Mouse (Mus musculus): Measurements from ENCODE around the gene Nup214. TPM values are rescaled to one million over a fixed set of nuclear protein-coding genes. Genes with fewer than 3 reads are reported as not detected.

Nup214 gene
- polyA plus RNA-seq, 1 experiment from 2014 or later: 55.1 TPM

DNA sequence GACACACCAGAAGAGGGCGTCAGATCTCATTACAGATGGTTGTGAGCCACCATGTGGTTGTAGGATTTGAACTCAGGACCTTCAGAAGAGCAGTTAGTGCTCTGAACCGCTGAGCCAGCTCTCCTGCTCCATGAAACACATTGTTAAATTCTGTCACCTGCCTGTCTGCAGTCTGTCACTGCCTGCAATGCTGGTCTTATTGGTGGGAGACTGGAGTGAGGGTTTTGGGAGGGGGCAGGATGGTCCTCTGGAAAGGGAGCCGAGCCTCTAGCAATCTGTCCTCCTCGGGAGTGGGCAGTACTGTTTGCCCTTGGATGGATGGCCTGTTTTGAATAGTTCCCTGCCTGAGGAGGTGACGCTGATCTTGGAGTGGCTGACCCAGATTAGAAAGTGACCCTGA, 69.6 kb downstream of the Nup214 start:
- H3K36me3 ChIP-seq: peaks cover 49% of the 10 kb centered on the region
- H3K9ac ChIP-seq: no peak overlapping the region
- no peaks in the 10 kb centered on the region for H3K9me3 ChIP-seq (replicated peaks)
- peak overlapping the region; percentile 45; the same call in 1 of the 2 replicates for H3K27ac ChIP-seq
- H3K4me1 ChIP-seq (replicated peaks): peaks cover 37% of the 10 kb centered on the region
- no peaks in the 10 kb centered on the region for H3K27me3 ChIP-seq
- H3K4me2 ChIP-seq: no peak overlapping the region
- ATAC-seq (replicated peaks; ENCODE audit: insufficient number of reproducible peaks, insufficient read depth, low FRiP score, low read depth): no peak
- 50% methylated on average over 5 of the region's 5 CpGs for WGBS
- H3K4me3 ChIP-seq: no peak overlapping the region

- peak overlapping the region; percentile 86 for H3K27ac ChIP-seq
- H3K9me3 ChIP-seq (replicated peaks): no peaks in the 10 kb centered on the region
Measured at GRCm38 (mm10) chr2:32045375-32045774, 71.1 kb downstream of the Nup214 start.

GRCm38 (mm10) chr2:32046009-32046408, 71.8 kb downstream of the Nup214 start:
- Histone ChIP-seq H3K4me3 (no peak overlapping the region), H3K36me3 (peaks cover 50% of the 10 kb centered on the region), H3K4me2 (0 out of 2 replicates have a peak overlapping the region, but pooled peaks have one; percentile 11), H3K9me3 (replicated peaks) (no peaks in the 10 kb centered on the region), H3K27me3 (no peaks in the 10 kb centered on the region), H3K9ac (no peak overlapping the region), H3K4me1 (replicated peaks) (peaks cover 37% of the 10 kb centered on the region), H3K27ac (peak overlapping the region; percentile 86)
- WGBS: 46% methylated on average over 10 of the region's 10 CpGs
- peak; percentile 45 for ATAC-seq (replicated peaks; ENCODE audit: insufficient number of reproducible peaks, insufficient read depth, low FRiP score, low read depth)

More at GRCm38 (mm10) chr2:32045375-32045774, 71.1 kb downstream of the Nup214 start:
- no peak overlapping the region for H3K4me3 ChIP-seq
- H3K4me2 ChIP-seq: no peak overlapping the region
- H3K36me3 ChIP-seq: peaks cover 48% of the 10 kb centered on the region
- peaks cover 37% of the 10 kb centered on the region for H3K4me1 ChIP-seq (replicated peaks)
- no peak overlapping the region for H3K9ac ChIP-seq
- 57% methylated on average over 6 of the region's 6 CpGs for WGBS
- no peaks in the 10 kb centered on the region for H3K27me3 ChIP-seq
- ATAC-seq (replicated peaks; ENCODE audit: insufficient number of reproducible peaks, insufficient read depth, low FRiP score, low read depth): no peak

GRCm38 (mm10) chr2:32047323-32047722, 73.1 kb downstream of the Nup214 start:
- peaks cover 39% of the 10 kb centered on the region for H3K4me1 ChIP-seq (replicated peaks)
- peaks cover 49% of the 10 kb centered on the region for H3K36me3 ChIP-seq
- no peak overlapping the region for H3K9ac ChIP-seq
- no peaks in the 10 kb centered on the region for H3K27me3 ChIP-seq
- no peak for ATAC-seq (replicated peaks; ENCODE audit: insufficient number of reproducible peaks, insufficient read depth, low FRiP score, low read depth)
- 76% methylated on average over 10 of the region's 10 CpGs for WGBS
- H3K27ac ChIP-seq: peak overlapping the region; percentile 70
- H3K4me2 ChIP-seq: no peak overlapping the region
- H3K9me3 ChIP-seq (replicated peaks): no peaks in the 10 kb centered on the region
- no peak overlapping the region for H3K4me3 ChIP-seq

GRCm38 (mm10) chr2:32051791-32052190, 77.6 kb downstream of the Nup214 start:
- WGBS: 62% methylated on average over 8 of the region's 8 CpGs
- ATAC-seq (replicated peaks; ENCODE audit: insufficient number of reproducible peaks, insufficient read depth, low FRiP score, low read depth): no peak
- H3K9me3 ChIP-seq (replicated peaks): no peaks in the 10 kb centered on the region
- peaks cover 41% of the 10 kb centered on the region for H3K4me1 ChIP-seq (replicated peaks)
- H3K9ac ChIP-seq: no peak overlapping the region
- H3K36me3 ChIP-seq: peaks cover 33% of the 10 kb centered on the region
- H3K27me3 ChIP-seq: no peaks in the 10 kb centered on the region
- H3K27ac ChIP-seq: no peak overlapping the region; the same call in 1 of the 2 replicates
- H3K4me3 ChIP-seq: no peak overlapping the region
- H3K4me2 ChIP-seq: no peak overlapping the region

DNA sequence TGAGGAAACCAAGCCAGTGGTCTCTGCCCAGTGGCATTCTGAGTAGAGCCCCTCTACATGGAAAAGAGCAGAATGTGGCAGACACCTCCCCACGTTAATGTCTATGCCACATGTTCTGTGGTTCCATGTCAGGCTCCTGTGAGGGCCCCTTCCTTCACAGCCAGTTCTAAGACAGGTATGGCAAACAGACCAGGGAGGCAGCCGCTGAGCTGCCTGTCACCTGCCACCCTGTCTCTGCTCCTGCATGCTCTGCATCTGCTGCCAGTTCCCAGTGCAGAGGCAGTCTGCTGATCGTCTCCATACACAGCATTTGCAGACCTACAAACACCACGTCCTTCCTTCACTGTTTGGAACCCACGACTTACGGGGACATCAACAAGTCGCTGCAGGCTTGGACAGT, 78.2 kb downstream of the Nup214 start:
- no peak for ATAC-seq (replicated peaks; ENCODE audit: insufficient number of reproducible peaks, insufficient read depth, low FRiP score, low read depth)
- Histone ChIP-seq H3K9me3 (replicated peaks) (no peaks in the 10 kb centered on the region), H3K4me2 (no peak overlapping the region), H3K27me3 (no peaks in the 10 kb centered on the region), H3K9ac (no peak overlapping the region), H3K4me1 (replicated peaks) (peaks cover 41% of the 10 kb centered on the region), H3K4me3 (no peak overlapping the region), H3K36me3 (peaks cover 33% of the 10 kb centered on the region), H3K27ac (0 out of 2 replicates have a peak overlapping the region, but pooled peaks have one; percentile 21)
- 74% methylated on average over 7 of the region's 7 CpGs for WGBS

GRCm38 (mm10) chr2:32055357-32055965, 81.2 kb downstream of the Nup214 start:
- Histone ChIP-seq H3K27ac (peak overlapping the region; percentile 90), H3K9me3 (replicated peaks) (no peaks in the 10 kb centered on the region), H3K9ac (no peak overlapping the region), H3K36me3 (peaks cover 20% of the 10 kb centered on the region), H3K4me1 (replicated peaks) (peaks cover 59% of the 10 kb centered on the region), H3K27me3 (no peaks in the 10 kb centered on the region), H3K4me3 (no peak overlapping the region), H3K4me2 (no peak overlapping the region; the same call in 1 of the 2 replicates)
- 43% methylated on average over 7 of the region's 7 CpGs for WGBS
- ATAC-seq (replicated peaks; ENCODE audit: insufficient number of reproducible peaks, insufficient read depth, low FRiP score, low read depth): peak; percentile 48

- ATAC-seq (replicated peaks; ENCODE audit: insufficient number of reproducible peaks, insufficient read depth, low FRiP score, low read depth): peak; percentile 58
- H3K27ac ChIP-seq: peak overlapping the region; percentile 88
- H3K27me3 ChIP-seq: no peaks in the 10 kb centered on the region
Measured at GRCm38 (mm10) chr2:32056524-32056923, 82.3 kb downstream of the Nup214 start.

GRCm38 (mm10) chr2:32057360-32057759, 83.1 kb downstream of the Nup214 start:
- H3K36me3 ChIP-seq: peaks cover 3% of the 10 kb centered on the region; the same call in 1 of the 2 replicates
- H3K9me3 ChIP-seq (replicated peaks): no peaks in the 10 kb centered on the region
- no peak overlapping the region for H3K4me3 ChIP-seq
- H3K27ac ChIP-seq: peak overlapping the region; percentile 88
- H3K4me1 ChIP-seq (replicated peaks): peaks cover 73% of the 10 kb centered on the region
- 65% methylated on average over 2 of the region's 2 CpGs for WGBS
- no peaks in the 10 kb centered on the region for H3K27me3 ChIP-seq
- no peak overlapping the region for H3K9ac ChIP-seq
- H3K4me2 ChIP-seq: no peak overlapping the region
- ATAC-seq (replicated peaks; ENCODE audit: insufficient number of reproducible peaks, insufficient read depth, low FRiP score, low read depth): no peak

More at GRCm38 (mm10) chr2:32056524-32056923, 82.3 kb downstream of the Nup214 start:
- 52% methylated on average over 10 of the region's 10 CpGs for WGBS
- H3K9me3 ChIP-seq (replicated peaks): no peaks in the 10 kb centered on the region
- peaks cover 9% of the 10 kb centered on the region for H3K36me3 ChIP-seq
- no peak overlapping the region for H3K4me2 ChIP-seq
- H3K4me3 ChIP-seq: no peak overlapping the region
- peaks cover 68% of the 10 kb centered on the region for H3K4me1 ChIP-seq (replicated peaks)
- H3K9ac ChIP-seq: no peak overlapping the region

GRCm38 (mm10) chr2:32057794-32058193, 83.6 kb downstream of the Nup214 start:
- 78% methylated on average over 4 of the region's 4 CpGs for WGBS
- H3K4me1 ChIP-seq (replicated peaks): peaks cover 74% of the 10 kb centered on the region
- H3K27ac ChIP-seq: peak overlapping the region; percentile 88
- ATAC-seq (replicated peaks; ENCODE audit: insufficient number of reproducible peaks, insufficient read depth, low FRiP score, low read depth): no peak
- H3K36me3 ChIP-seq: no peaks in the 10 kb centered on the region; the same call in 1 of the 2 replicates
- no peak overlapping the region for H3K4me3 ChIP-seq
- H3K9me3 ChIP-seq (replicated peaks): no peaks in the 10 kb centered on the region
- no peak overlapping the region for H3K9ac ChIP-seq
- H3K27me3 ChIP-seq: no peaks in the 10 kb centered on the region
- no peak overlapping the region for H3K4me2 ChIP-seq

DNA sequence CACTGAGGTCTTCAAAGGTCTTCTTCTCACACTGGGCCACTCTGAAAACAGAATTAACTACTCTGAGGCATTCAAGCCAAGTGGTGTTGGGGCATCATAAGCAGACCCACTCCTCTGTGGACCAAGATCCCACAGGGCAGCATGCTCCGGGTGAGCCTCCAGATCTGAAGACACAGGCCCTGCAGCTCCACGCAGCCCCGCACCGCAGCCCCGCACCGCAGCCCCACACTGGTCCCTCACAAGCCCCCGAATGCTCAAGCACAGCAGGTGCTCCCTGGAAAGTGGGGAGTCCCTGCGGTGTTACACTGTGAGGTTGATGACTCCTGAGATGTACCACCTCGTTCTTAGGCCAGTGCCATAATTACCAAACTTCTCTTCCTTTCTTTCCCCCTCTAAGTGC, 84.0 kb downstream of the Nup214 start:
- Histone ChIP-seq H3K4me2 (no peak overlapping the region), H3K4me3 (no peak overlapping the region), H3K36me3 (no peaks in the 10 kb centered on the region; the same call in 1 of the 2 replicates), H3K27me3 (no peaks in the 10 kb centered on the region), H3K9me3 (replicated peaks) (no peaks in the 10 kb centered on the region), H3K4me1 (replicated peaks) (peaks cover 79% of the 10 kb centered on the region), H3K9ac (no peak overlapping the region), H3K27ac (peak overlapping the region; percentile 88)
- WGBS: 81% methylated on average over 9 of the region's 9 CpGs
- ATAC-seq (replicated peaks; ENCODE audit: insufficient number of reproducible peaks, insufficient read depth, low FRiP score, low read depth): no peak

DNA sequence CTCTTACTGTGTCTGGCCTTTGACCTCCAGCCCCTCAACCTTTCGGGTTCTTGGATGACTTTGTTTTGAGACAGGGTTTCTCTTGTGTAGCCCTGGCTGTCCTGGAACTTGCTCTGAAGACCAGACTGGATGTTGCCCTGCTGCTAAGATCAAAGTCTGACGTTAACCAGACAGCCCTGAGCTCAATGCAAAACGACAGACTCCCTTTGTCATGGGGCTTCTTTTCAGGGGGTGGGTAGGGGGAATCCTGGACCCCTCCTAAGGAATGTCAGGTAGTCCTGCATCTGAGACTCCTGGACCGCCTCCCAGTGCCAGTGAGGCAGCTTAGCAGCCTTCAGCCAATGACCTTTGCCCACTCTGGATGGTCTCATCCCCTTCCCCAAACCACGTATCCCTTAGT, 84.5 kb downstream of the Nup214 start:
- WGBS: 48% methylated on average over 5 of the region's 5 CpGs
- H3K27me3 ChIP-seq: no peaks in the 10 kb centered on the region
- H3K4me3 ChIP-seq: no peak overlapping the region
- peaks cover 84% of the 10 kb centered on the region for H3K4me1 ChIP-seq (replicated peaks)
- H3K27ac ChIP-seq: peak overlapping the region; percentile 26
- H3K4me2 ChIP-seq: no peak overlapping the region
- ATAC-seq (replicated peaks; ENCODE audit: insufficient number of reproducible peaks, insufficient read depth, low FRiP score, low read depth): no peak
- no peaks in the 10 kb centered on the region for H3K36me3 ChIP-seq
- H3K9me3 ChIP-seq (replicated peaks): no peaks in the 10 kb centered on the region
- H3K9ac ChIP-seq: no peak overlapping the region
